Mouse (Mus musculus): ENCODE data around the gene Tmem165.

GRCm38 (mm10) chr5:76190609-76191008 lies 6.9 kb downstream of the Tmem165 start:
- TF ChIP-seq POLR2A (IDR thresholded peaks at IDR 0.05; ENCODE audit: borderline replicate concordance, control insufficient read depth, low read depth, low read length) (no peak), CTCF (IDR thresholded peaks at IDR 0.05; ENCODE audit: control insufficient read depth, insufficient read depth, low read length) (no peak)
